Mouse (Mus musculus) brain, embryonic 14.5 days (tissue): ENCODE data around the gene Cd274.

ENCODE experiments used
- CTCF ChIP-seq: fragments of 200-500 bp; IDR thresholded peaks from 2 replicates; pipeline ENCODE4 v1.5.1; 2012; ENCODE audit warnings: inconsistent platforms, mild to moderate bottlenecking, moderate library complexity, borderline replicate concordance; ENCODE audit not compliant: insufficient read depth, insufficient read length; ENCODE audit errors: extremely low read depth
- POLR2A ChIP-seq: fragments of 200-500 bp; IDR thresholded peaks from 2 replicates; pipeline ENCODE4 v1.6.1; 2012; ENCODE audit warnings: mild to moderate bottlenecking, inconsistent platforms, borderline replicate concordance; ENCODE audit not compliant: poor library complexity, insufficient read depth, insufficient read length, severe bottlenecking; ENCODE audit errors: extremely low read depth

- TF ChIP-seq CTCF (no peak), POLR2A (no peak)
Measured at GRCm38 (mm10) chr19:29368041-29368440, 786 bp downstream of the Cd274 start.
